Mouse (Mus musculus): Measurements from ENCODE around the gene Gm10378. TPM values are rescaled to one million over a fixed set of nuclear protein-coding genes. Genes with fewer than 3 reads are reported as not detected.
"Not testable (repeated sequence)": the region's sequence is repeated elsewhere in the genome, so short reads cannot be mapped to it uniquely, and the experiment has no call there.

Gm10378 gene
- not detected in 2 replicates for polyA plus RNA-seq (2014; fragmentation: Nextera tagmentation; extraction: Ambion mirVana)

DNA sequence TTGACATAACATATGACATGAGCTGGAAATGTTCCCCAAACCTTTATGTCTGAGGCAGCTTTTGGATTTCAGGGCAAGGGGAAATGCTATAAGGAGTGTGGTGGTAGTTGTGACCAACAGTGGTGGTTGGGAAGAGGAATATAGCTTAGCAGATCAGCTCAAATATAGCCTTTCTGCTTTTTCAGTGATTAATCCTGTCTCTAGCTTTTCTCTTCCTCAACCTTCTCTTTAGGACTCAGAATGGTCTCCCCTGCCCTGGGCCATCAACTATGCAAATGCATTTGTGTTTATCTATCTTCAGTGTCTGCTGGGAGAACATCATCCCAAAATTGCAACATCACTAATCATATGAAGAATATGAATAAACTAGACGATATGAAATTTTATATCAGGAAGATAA is at the start of gene Gm10378:
TSS of gene Gm10378 (plus strand) at position 301 of the 400 bp plus-strand sequence.
- WGBS = no CpG with 5 or more reads among the region's 1 CpGs
- not testable (repeated sequence) for H3K9ac ChIP-seq (replicated peaks; ENCODE audit: low read depth, low read length); H3K27me3 ChIP-seq (ENCODE audit: control insufficient read depth, insufficient read depth, low read length); H3K27ac ChIP-seq (ENCODE audit: low read depth, low read length); H3K4me3 ChIP-seq (ENCODE audit: low read depth, low read length); H3K4me2 ChIP-seq (ENCODE audit: low read depth, low read length); H3K4me1 ChIP-seq (ENCODE audit: control insufficient read depth, insufficient read depth, low read length); ATAC-seq (ENCODE audit: low read depth); H3K9me3 ChIP-seq (ENCODE audit: control insufficient read depth, low read length); H3K36me3 ChIP-seq (ENCODE audit: control insufficient read depth, insufficient read depth, low read length)

DNA sequence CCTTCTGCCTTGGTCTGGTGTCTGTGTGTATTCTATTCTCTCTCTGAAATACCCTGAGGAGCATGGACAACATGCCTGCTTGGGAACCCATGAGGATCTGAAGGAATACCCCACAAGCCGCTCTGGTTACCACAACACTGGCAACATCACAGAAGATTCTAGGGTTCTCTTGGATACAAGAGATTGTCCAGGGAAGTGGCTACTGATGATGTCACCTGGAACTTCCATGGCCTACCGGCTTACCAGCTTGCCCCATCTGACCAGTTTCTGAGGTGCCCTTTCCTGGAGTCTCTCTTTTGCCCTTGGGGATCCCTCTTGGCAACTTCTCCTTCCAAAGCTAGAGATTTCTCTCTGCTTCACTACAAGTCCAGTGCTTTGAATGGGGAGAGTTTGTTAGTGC is 13.9 kb upstream of the Gm10378 start, which contains the start of gene Gm3633:
TSS of gene Gm3633 (minus strand) at position 101 of the 400 bp plus-strand sequence.
- H3K9ac ChIP-seq (replicated peaks; ENCODE audit: low read depth, low read length); H3K27ac ChIP-seq (ENCODE audit: low read depth, low read length); H3K4me1 ChIP-seq (ENCODE audit: control insufficient read depth, insufficient read depth, low read length); ATAC-seq (ENCODE audit: low read depth); H3K9me3 ChIP-seq (ENCODE audit: control insufficient read depth, low read length); H3K4me3 ChIP-seq (ENCODE audit: low read depth, low read length); H3K4me2 ChIP-seq (ENCODE audit: low read depth, low read length); H3K36me3 ChIP-seq (ENCODE audit: control insufficient read depth, insufficient read depth, low read length); H3K27me3 ChIP-seq (ENCODE audit: control insufficient read depth, insufficient read depth, low read length): not testable (repeated sequence)
- no CpG with 5 or more reads among the region's 2 CpGs for WGBS

Small RNA genes lying within 50 kb of the gene (microRNA-seq; reads per million reads assigned to microRNA genes)
- gene Gm23620 (not detected), gene Gm25228 (not detected)

Other genes starting within 250 kb of the Gm10378 start
- not detected in 2 replicates for gene Gm8005, start 216.3 kb upstream of the Gm10378 start, polyA plus RNA-seq (2014; fragmentation: Nextera tagmentation; extraction: Ambion mirVana)
- not detected in 2 replicates for gene Gm8011, start 192.1 kb upstream of the Gm10378 start, polyA plus RNA-seq (2014; fragmentation: Nextera tagmentation; extraction: Ambion mirVana)
- not detected in 2 replicates for gene Gm8020, start 153.6 kb upstream of the Gm10378 start, polyA plus RNA-seq (2014; fragmentation: Nextera tagmentation; extraction: Ambion mirVana)
- not detected in 2 replicates for gene Gm8024, start 131.7 kb upstream of the Gm10378 start, polyA plus RNA-seq (2014; fragmentation: Nextera tagmentation; extraction: Ambion mirVana)
- not detected in 2 replicates for gene Gm17124, start 56.1 kb upstream of the Gm10378 start, polyA plus RNA-seq (2014; fragmentation: Nextera tagmentation; extraction: Ambion mirVana)
- not detected in 2 replicates for gene Gm3633, start 14.0 kb upstream of the Gm10378 start, polyA plus RNA-seq (2014; fragmentation: Nextera tagmentation; extraction: Ambion mirVana)
- gene Gm3015, start 112.9 kb downstream of the Gm10378 start, polyA plus RNA-seq (2014; fragmentation: Nextera tagmentation; extraction: Ambion mirVana) = not detected in 2 replicates
- gene Gm10377, start 142.0 kb downstream of the Gm10378 start, polyA plus RNA-seq (2014; fragmentation: Nextera tagmentation; extraction: Ambion mirVana) = not detected in 2 replicates
- gene Gm21977, start 197.5 kb downstream of the Gm10378 start, polyA plus RNA-seq (2014; fragmentation: Nextera tagmentation; extraction: Ambion mirVana) = not detected in 2 replicates